Mouse (Mus musculus): ENCODE measurements around the gene Arpc5l.

- TF ChIP-seq POLR2A (IDR thresholded peaks at IDR 0.05; ENCODE audit: borderline replicate concordance, extremely low read depth, low read depth, low read length), result no peak
- TF ChIP-seq CTCF (IDR thresholded peaks at IDR 0.05; ENCODE audit: insufficient read depth, low read length), result no peak
These were observed 47.4 kb upstream of the Arpc5l start for GRCm38 (mm10) chr2:38957671-38958223.
